In genomic region chr14:25199900-25200299, GRCm38 (mm10) we compare ENCODE assay signal across 9 mouse cellular contexts.
DNase-seq lines count a peak whose midpoint lies in the region; ATAC-seq and TF ChIP-seq lines count a peak whose summit lies in the region.
"Had no signal": no experiment of that assay in that cellular context is flagged by ENCODE, and none has a peak within 500 bp of the region (broad histone marks: within the 10 kb centered on the region; RNA-seq: fewer than 3 reads in every experiment).

No protein-coding gene starts in this region.

- DNase-seq in heart, embryonic 10.5 days (ENCODE audit: low spot score) = no peak
- DNase-seq in heart, adult 9 months (ENCODE audit: low spot score in 2 of 2) = no peak
- DNase-seq in liver, adult 2 months (ENCODE audit: extremely low read depth, low read depth, low spot score) = peak; percentile 61
- no peak for DNase-seq in liver, embryonic 11.5 days (ENCODE audit: low spot score)
- DNase-seq in stomach, postnatal 0 days (ENCODE audit: low spot score) = no peak
- no peak for DNase-seq in gastrocnemius, postnatal 10 days
- DNase-seq: heart, postnatal 36 days; layer of hippocampus, postnatal 36 days had no signal

- H3K4me3 ChIP-seq in heart, embryonic 10.5 days = no peak overlapping the region
- H3K4me3 ChIP-seq in liver, adult 2 months (ENCODE audit: insufficient read depth, low read depth, low read length) = no peak overlapping the region
- no peak overlapping the region for H3K4me3 ChIP-seq in liver, embryonic 11.5 days (ENCODE audit: low read depth, low read length)
- no peak overlapping the region for H3K4me3 ChIP-seq in intestine, embryonic 15.5 days (replicated peaks)
- no peak overlapping the region for H3K4me3 ChIP-seq in stomach, postnatal 0 days (ENCODE audit: low read depth, low read length)

- no peaks in the 10 kb centered on the region for H3K27me3 ChIP-seq in heart, embryonic 10.5 days (ENCODE audit: insufficient read depth, poor library complexity, severe bottlenecking)
- no peaks in the 10 kb centered on the region for H3K27me3 ChIP-seq in liver, adult 2 months (ENCODE audit: control insufficient read depth, insufficient read depth, low read length)
- H3K27me3 ChIP-seq in liver, embryonic 11.5 days (replicated peaks; ENCODE audit: control insufficient read depth, insufficient read depth, low read length) = no peaks in the 10 kb centered on the region
- no peaks in the 10 kb centered on the region for H3K27me3 ChIP-seq in intestine, embryonic 15.5 days (replicated peaks)
- no peaks in the 10 kb centered on the region for H3K27me3 ChIP-seq in stomach, postnatal 0 days (ENCODE audit: control insufficient read depth, insufficient read depth, low read length)

- ATAC-seq in liver, embryonic 11.5 days (replicated peaks; ENCODE audit: low FRiP score) = no peak
- ATAC-seq in intestine, embryonic 15.5 days = no peak
- no peak for ATAC-seq in stomach, postnatal 0 days (ENCODE audit: low FRiP score, low TSS enrichment)

- H3K79me2 ChIP-seq in liver, adult 2 months (ENCODE audit: control insufficient read depth, insufficient read depth, low read length) = no peaks in the 10 kb centered on the region

- H3K9me3 ChIP-seq in heart, embryonic 10.5 days = no peaks in the 10 kb centered on the region
- H3K9me3 ChIP-seq in liver, embryonic 11.5 days (ENCODE audit: control insufficient read depth, low read length) = no peaks in the 10 kb centered on the region
- no peaks in the 10 kb centered on the region for H3K9me3 ChIP-seq in intestine, embryonic 15.5 days
- H3K9me3 ChIP-seq in stomach, postnatal 0 days (ENCODE audit: control insufficient read depth, low read length) = no peaks in the 10 kb centered on the region

- no peaks in the 10 kb centered on the region for H3K36me3 ChIP-seq in heart, embryonic 10.5 days
- H3K36me3 ChIP-seq in liver, adult 2 months (ENCODE audit: control insufficient read depth, insufficient read depth, low read length) = no peaks in the 10 kb centered on the region
- H3K36me3 ChIP-seq in liver, embryonic 11.5 days (ENCODE audit: control insufficient read depth, insufficient read depth, low read length) = no peaks in the 10 kb centered on the region
- H3K36me3 ChIP-seq in intestine, embryonic 15.5 days = no peaks in the 10 kb centered on the region
- no peaks in the 10 kb centered on the region for H3K36me3 ChIP-seq in stomach, postnatal 0 days (ENCODE audit: control insufficient read depth, insufficient read depth, low read length)

- TF ChIP-seq EP300 in stomach, postnatal 0 days (optimal IDR thresholded peaks at IDR 0.05) = no peak

- TF ChIP-seq CTCF in liver, adult 2 months (IDR thresholded peaks at IDR 0.05; ENCODE audit: low read depth, low read length) = no peak
- no peak for TF ChIP-seq CTCF in stomach, postnatal 0 days (IDR thresholded peaks at IDR 0.05; ENCODE audit: low read depth)

- H3K9ac ChIP-seq in liver, adult 2 months (ENCODE audit: low read depth, low read length) = no peak overlapping the region
- no peak overlapping the region for H3K9ac ChIP-seq in liver, embryonic 11.5 days (ENCODE audit: low read depth, low read length)
- no peak overlapping the region for H3K9ac ChIP-seq in intestine, embryonic 15.5 days
- H3K9ac ChIP-seq in stomach, postnatal 0 days (ENCODE audit: low read length) = no peak overlapping the region

- H3K27ac ChIP-seq in heart, embryonic 10.5 days = 0 out of 2 replicates have a peak overlapping the region, but pooled peaks have one; percentile 57
- H3K27ac ChIP-seq in liver, adult 2 months (replicated peaks; ENCODE audit: insufficient read depth, low read depth, low read length) = no peak overlapping the region
- no peak overlapping the region for H3K27ac ChIP-seq in liver, embryonic 11.5 days (ENCODE audit: low read depth, low read length)
- peak overlapping the region; percentile 80 for H3K27ac ChIP-seq in intestine, embryonic 15.5 days
- H3K27ac ChIP-seq in stomach, postnatal 0 days (replicated peaks) = peak overlapping the region; percentile 82

- no peak overlapping the region for H3K4me2 ChIP-seq in liver, embryonic 11.5 days
- H3K4me2 ChIP-seq in intestine, embryonic 15.5 days (replicated peaks) = no peak overlapping the region
- no peak overlapping the region for H3K4me2 ChIP-seq in stomach, postnatal 0 days (replicated peaks; ENCODE audit: low read depth)

- TF ChIP-seq POLR2A in liver, adult 2 months (IDR thresholded peaks at IDR 0.05; ENCODE audit: extremely low read depth, insufficient read depth, low read length) = no peak

- 89% methylated on average over 3 of the region's 3 CpGs for WGBS in heart, embryonic 10.5 days
- WGBS in liver, adult 2 months = 65% methylated on average over 3 of the region's 3 CpGs
- 83% methylated on average over 3 of the region's 3 CpGs for WGBS in liver, embryonic 11.5 days
- WGBS in intestine, embryonic 15.5 days = 79% methylated on average over 3 of the region's 3 CpGs
- 69% methylated on average over 3 of the region's 3 CpGs for WGBS in stomach, postnatal 0 days

- H3K4me1 ChIP-seq in heart, embryonic 10.5 days = peaks cover 59% of the 10 kb centered on the region
- no peaks in the 10 kb centered on the region for H3K4me1 ChIP-seq in liver, adult 2 months (ENCODE audit: control insufficient read depth, insufficient read depth, low read length)
- no peaks in the 10 kb centered on the region for H3K4me1 ChIP-seq in liver, embryonic 11.5 days (replicated peaks; ENCODE audit: control insufficient read depth, insufficient read depth, low read length)
- H3K4me1 ChIP-seq in intestine, embryonic 15.5 days (replicated peaks) = peaks cover 45% of the 10 kb centered on the region
- peaks cover 6% of the 10 kb centered on the region; the same call in 1 of the 2 replicates for H3K4me1 ChIP-seq in stomach, postnatal 0 days (replicated peaks; ENCODE audit: control insufficient read depth, insufficient read depth)

Comparison
In these comparisons a context has a peak if more than half of its experiments do, and no peak if none do; other contexts are left out.
1. H3K27ac ChIP-seq: peak in heart, embryonic 10.5 days (single experiment), intestine, embryonic 15.5 days (single experiment) and stomach, postnatal 0 days (single experiment); none in liver, adult 2 months (single experiment) and liver, embryonic 11.5 days (single experiment).